Mouse (Mus musculus) heart, postnatal 0 days (tissue): ENCODE data around the gene Nrp1. TPM values are rescaled to one million over a fixed set of nuclear protein-coding genes. Genes with fewer than 3 reads are reported as not detected.

Experiments used
- ATAC-seq: fragments of 200-750 bp; cut with Nextera tagmentation; 2 replicates; pipeline ENCODE4 v1.8.0; 2017; ENCODE audit warnings: low read depth, moderate number of reproducible peaks, moderate library complexity; ENCODE audit not compliant: insufficient read depth
- DNase-seq: peaks from one replicate; pipeline ENCODE4 v3.0.0-alpha.2; 2016; ENCODE audit warnings: low spot score
- H3K27ac ChIP-seq: fragments of 300-500 bp; sonication (generic); 2 replicates; pipeline ENCODE4 v1.5.1; 2014; ENCODE audit warnings: low read depth, mild to moderate bottlenecking
- H3K27me3 ChIP-seq: fragments of 300-500 bp; sonication (generic); 2 replicates; pipeline ENCODE4 v1.6.1; 2014; ENCODE audit warnings: low read length, mixed read lengths; ENCODE audit not compliant: control insufficient read depth, insufficient read depth
- H3K36me3 ChIP-seq: fragments of 300-500 bp; sonication (generic); replicated peaks from 2 replicates; pipeline ENCODE4 v1.6.1; 2014; ENCODE audit warnings: low read length, mixed read lengths; ENCODE audit not compliant: control insufficient read depth, insufficient read depth
- H3K4me1 ChIP-seq: fragments of 300-500 bp; sonication (generic); 2 replicates; pipeline ENCODE4 v1.6.1; 2014; ENCODE audit warnings: antibody characterized with exemption; ENCODE audit not compliant: control insufficient read depth, insufficient read depth
- H3K4me2 ChIP-seq: fragments of 300-500 bp; sonication (generic); 2 replicates; pipeline ENCODE4 v1.6.1; 2014; ENCODE audit warnings: low read depth, mild to moderate bottlenecking, low read length, moderate library complexity
- H3K4me3 ChIP-seq: fragments of 300-500 bp; sonication (generic); 2 replicates; pipeline ENCODE4 v1.5.1; 2014; ENCODE audit warnings: low read depth, low read length
- H3K9ac ChIP-seq: fragments of 300-500 bp; sonication (generic); replicated peaks from 2 replicates; pipeline ENCODE4 v1.6.1; 2014; ENCODE audit warnings: low read depth, low read length, mixed read lengths
- H3K9me3 ChIP-seq: fragments of 300-500 bp; sonication (generic); replicated peaks from 2 replicates; pipeline ENCODE4 v1.6.1; 2016; ENCODE audit warnings: low read length; ENCODE audit not compliant: control insufficient read depth
- CTCF ChIP-seq: IDR thresholded peaks from 2 replicates; pipeline ENCODE4 v1.5.1; 2016; ENCODE audit warnings: antibody characterized with exemption, control low read depth, low read depth
- EP300 ChIP-seq: IDR thresholded peaks from 2 replicates; pipeline ENCODE4 v1.6.1; 2016; ENCODE audit warnings: antibody characterized with exemption, low read depth
- WGBS: fragments of 180-500 bp; shearing (Covaris S2); extraction: QIAGEN DNeasy Blood & Tissue Kit; methylation state at CpG from one replicate; pipeline ENCODE4 v1.1.7; 2014; 5-methylcytosine and 5-hydroxymethylcytosine counted together
- polyA plus RNA-seq: library from polyadenylated mRNA; unstranded; fragments of >200 nt; fragmentation: Nextera tagmentation; extraction: Ambion mirVana; gene quantifications from 2 replicates; pipeline ENCODE4 v1.2.1, GENCODE M21; 2015
- total RNA-seq: library from RNA; depleted of rRNA; stranded (reverse); fragments of >200 nt; gene quantifications from 2 replicates; pipeline ENCODE4 v1.2.3, GENCODE M21; 2014; ENCODE audit warnings: low replicate concordance

Nrp1 gene
- total and polyA plus RNA-seq, 2 experiments from 2014 or later, result 90.5 to 122 TPM

DNA sequence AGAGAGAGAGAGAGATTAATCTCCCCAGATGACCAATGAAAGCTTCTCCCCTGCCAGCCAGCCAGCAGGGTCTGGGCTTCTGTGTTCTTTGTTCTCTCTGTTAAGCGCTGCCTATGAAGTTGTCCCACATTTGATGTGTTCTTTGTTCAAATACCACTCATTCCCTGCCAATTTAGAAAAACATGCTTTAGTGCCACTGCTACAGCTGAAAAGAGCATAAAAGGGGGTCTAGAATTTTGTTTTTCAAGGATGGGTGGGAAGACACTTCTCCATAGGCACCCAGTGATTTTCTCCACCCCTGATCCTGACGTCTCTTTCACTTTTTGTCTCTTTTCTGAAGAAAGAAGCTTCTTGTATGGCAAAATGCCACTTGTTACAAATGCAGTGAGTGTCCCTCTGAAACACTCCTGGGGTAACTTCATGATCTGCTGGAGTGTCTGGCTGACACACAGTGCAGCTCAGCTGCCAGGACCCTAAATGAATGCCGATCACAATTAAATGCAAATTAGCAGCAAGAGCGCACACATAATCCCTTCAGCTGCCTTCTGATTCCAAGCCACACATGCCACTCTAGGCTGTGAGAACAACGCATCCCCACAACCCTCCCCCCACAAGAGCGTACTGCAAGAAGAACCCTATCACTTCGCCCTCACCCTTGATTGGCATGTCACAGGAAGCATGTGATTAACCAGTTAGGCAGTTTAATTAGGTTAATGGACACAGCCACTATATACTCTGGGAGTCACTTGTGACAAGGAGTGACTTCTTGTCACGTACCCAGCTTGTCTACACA lies 170.4 kb downstream of the Nrp1 start:
- DNase-seq (no peak), ATAC-seq (no peak)
- no peak for TF ChIP-seq CTCF
- no peak for TF ChIP-seq EP300
- Histone ChIP-seq H3K4me3 (no peak overlapping the region), H3K4me2 (no peak overlapping the region), H3K9ac (no peak overlapping the region), H3K9me3 (no peaks in the 10 kb centered on the region), H3K36me3 (no peaks in the 10 kb centered on the region), H3K4me1 (no peaks in the 10 kb centered on the region), H3K27me3 (no peaks in the 10 kb centered on the region), H3K27ac (no peak overlapping the region)
- 58% methylated on average over 8 of the region's 8 CpGs for WGBS

GRCm38 (mm10) chr8:128534442-128534871 lies 176.1 kb downstream of the Nrp1 start:
- Histone ChIP-seq H3K27me3 (no peaks in the 10 kb centered on the region), H3K4me1 (no peaks in the 10 kb centered on the region), H3K9me3 (no peaks in the 10 kb centered on the region), H3K9ac (no peak overlapping the region), H3K4me2 (no peak overlapping the region), H3K27ac (no peak overlapping the region), H3K36me3 (no peaks in the 10 kb centered on the region), H3K4me3 (no peak overlapping the region)
- 66% methylated on average over 3 of the region's 3 CpGs for WGBS
- TF ChIP-seq EP300 (no peak), CTCF (no peak)
- no peak for ATAC-seq
- no peak for DNase-seq

GRCm38 (mm10) chr8:128535685-128536084 lies 177.3 kb downstream of the Nrp1 start:
- Histone ChIP-seq H3K27ac (no peak overlapping the region), H3K36me3 (no peaks in the 10 kb centered on the region), H3K4me2 (no peak overlapping the region), H3K9me3 (no peaks in the 10 kb centered on the region), H3K27me3 (no peaks in the 10 kb centered on the region), H3K4me3 (no peak overlapping the region), H3K9ac (no peak overlapping the region), H3K4me1 (no peaks in the 10 kb centered on the region)
- TF ChIP-seq EP300 (no peak), CTCF (no peak)
- ATAC-seq (no peak), DNase-seq (no peak)

DNA sequence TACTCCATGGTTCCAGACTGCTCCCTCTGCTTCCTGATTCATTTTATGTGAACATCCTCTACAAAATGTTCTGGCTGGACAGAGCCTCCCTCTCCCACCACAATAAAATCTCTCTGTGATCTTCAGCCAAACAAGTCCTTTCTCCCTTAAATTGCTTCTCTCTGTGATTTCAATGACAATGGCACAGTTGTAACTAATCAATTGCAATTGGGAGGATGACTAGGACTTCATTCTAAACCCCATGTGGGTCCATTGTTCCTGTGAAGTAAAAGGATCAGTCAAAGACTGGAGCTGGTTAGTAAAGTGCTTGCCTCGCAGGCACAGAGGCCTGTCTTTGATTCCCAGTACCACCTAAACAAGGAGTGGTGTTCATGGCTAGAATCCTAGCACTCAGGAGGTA lies 180.0 kb downstream of the Nrp1 start:
- Histone ChIP-seq H3K4me2 (no peak overlapping the region), H3K27me3 (no peaks in the 10 kb centered on the region), H3K36me3 (no peaks in the 10 kb centered on the region), H3K9ac (no peak overlapping the region), H3K27ac (no peak overlapping the region), H3K4me1 (no peaks in the 10 kb centered on the region), H3K4me3 (no peak overlapping the region), H3K9me3 (no peaks in the 10 kb centered on the region)
- no peak for ATAC-seq
- WGBS, result 60% methylated on average over 1 of the region's 1 CpGs
- no peak for DNase-seq
- TF ChIP-seq EP300 (no peak), CTCF (no peak)

DNA sequence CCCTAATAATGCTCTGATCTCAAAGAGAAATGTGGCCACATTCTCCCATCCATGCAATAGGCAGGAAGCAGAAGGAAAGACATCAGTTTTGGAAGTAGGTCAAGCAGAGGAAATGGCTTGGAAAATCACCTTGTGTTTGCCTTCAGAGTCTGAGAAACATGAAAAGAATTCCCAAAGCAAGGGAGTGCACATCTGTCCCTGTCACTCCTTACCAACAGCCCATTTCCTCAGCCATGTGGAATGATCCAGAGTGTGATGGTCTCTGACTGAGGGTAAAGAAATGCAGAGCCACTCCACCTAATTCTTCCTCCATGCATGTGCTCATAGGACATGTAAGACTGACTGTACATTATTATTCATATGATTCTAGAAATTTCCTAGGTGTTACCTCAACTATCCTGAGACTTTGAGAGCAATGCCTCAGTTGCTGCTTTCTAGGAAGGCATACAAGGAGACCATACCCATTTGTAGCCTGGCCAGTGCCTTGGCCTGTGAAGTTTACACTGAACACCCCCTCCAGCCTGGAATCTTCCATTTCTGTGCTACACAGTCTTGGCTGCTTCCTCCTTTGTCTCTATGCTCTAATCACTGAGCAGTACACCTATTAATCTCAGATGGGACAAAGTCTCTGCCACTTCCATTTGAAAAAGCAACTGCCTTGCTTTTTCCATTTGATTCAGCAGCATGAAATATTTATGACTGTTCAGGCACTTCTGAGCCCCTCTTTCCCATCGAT lies 183.1 kb downstream of the Nrp1 start:
- Histone ChIP-seq H3K27me3 (no peaks in the 10 kb centered on the region), H3K4me3 (no peak overlapping the region), H3K4me1 (peaks cover 10% of the 10 kb centered on the region), H3K9me3 (no peaks in the 10 kb centered on the region), H3K9ac (no peak overlapping the region), H3K36me3 (no peaks in the 10 kb centered on the region), H3K4me2 (no peak overlapping the region), H3K27ac (no peak overlapping the region)
- no peak for TF ChIP-seq EP300
- TF ChIP-seq CTCF, result no peak
- DNase-seq (no peak), ATAC-seq (no peak)
- WGBS, result 46% methylated on average over 1 of the region's 1 CpGs
